Mouse (Mus musculus): ENCODE measurements around the gene Olfr20. TPM values are rescaled to one million over a fixed set of nuclear protein-coding genes. Genes with fewer than 3 reads are reported as not detected.

The Olfr20 gene
- polyA plus RNA-seq, 1 experiment from 2014 or later: not detected

DNA sequence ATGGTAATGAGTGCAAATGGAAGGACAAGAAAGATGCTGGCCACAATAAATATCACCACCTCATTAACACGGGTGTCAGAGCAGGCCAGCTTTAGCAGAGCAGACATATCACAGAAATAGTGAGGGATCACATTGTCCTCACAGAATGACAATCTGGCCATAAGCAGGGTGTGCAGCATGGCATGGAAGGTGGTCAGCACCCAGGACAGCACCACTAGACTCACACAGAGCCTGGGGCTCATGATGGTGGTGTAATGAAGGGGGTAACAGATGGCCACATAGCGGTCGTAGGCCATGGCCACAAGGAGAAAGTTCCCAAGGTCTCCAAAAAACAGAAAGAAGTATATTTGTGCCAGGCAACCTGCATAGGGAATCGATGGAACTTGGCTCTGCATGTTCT is 44.8 kb downstream of the Olfr20 start:
- Histone ChIP-seq H3K36me3 (no peaks in the 10 kb centered on the region), H3K9me3 (no peaks in the 10 kb centered on the region), H3K4me3 (no peak overlapping the region), H3K4me1 (no peaks in the 10 kb centered on the region), H3K27ac (no peak overlapping the region), H3K27me3 (no peaks in the 10 kb centered on the region), H3K9ac (no peak overlapping the region), H3K4me2 (no peak overlapping the region)
- ATAC-seq (ENCODE audit: insufficient number of reproducible peaks, insufficient read depth, low FRiP score, low TSS enrichment, low read depth): no peak
- 68% methylated on average over 4 of the region's 4 CpGs for WGBS

DNA sequence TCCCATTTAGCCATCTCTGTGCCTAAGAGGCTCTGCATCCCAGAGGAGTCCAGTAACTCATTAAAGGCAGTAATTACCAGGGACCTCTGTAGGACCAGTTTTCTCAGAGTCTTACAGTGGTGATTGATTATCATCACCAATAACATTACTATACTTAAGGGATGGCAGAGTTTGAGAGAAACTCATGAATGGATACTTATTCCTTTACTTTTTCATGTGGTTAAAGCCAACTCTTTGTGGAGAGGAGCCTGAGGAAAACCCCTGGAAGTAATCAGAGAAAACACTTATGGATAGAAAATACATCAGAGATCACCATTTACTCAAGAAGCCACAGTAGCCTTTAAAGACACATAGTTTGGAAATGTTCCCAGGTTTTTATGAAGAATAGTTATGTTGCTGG is 48.9 kb downstream of the Olfr20 start, which contains the start of gene Olfr1:
Olfr1 (minus strand) TSS at position 101 of the 400 bp plus-strand sequence.
- Histone ChIP-seq H3K4me1 (no peaks in the 10 kb centered on the region), H3K27ac (no peak within 1 kb of the TSS), H3K9me3 (no peaks in the 10 kb centered on the region), H3K27me3 (no peaks in the 10 kb centered on the region), H3K4me2 (no peak within 1 kb of the TSS), H3K36me3 (no peaks in the 10 kb centered on the region), H3K4me3 (no peak within 1 kb of the TSS), H3K9ac (no peak within 1 kb of the TSS)
- ATAC-seq (ENCODE audit: insufficient number of reproducible peaks, insufficient read depth, low FRiP score, low TSS enrichment, low read depth): no peak

Other genes starting within 250 kb of the Olfr20 start
- 14.6 and 16.2 TPM in 2 replicates for gene Haspin, start 212.5 kb upstream of the Olfr20 start, polyA plus RNA-seq (2015; fragmentation: Nextera tagmentation; extraction: Ambion mirVana)
- 0.25 TPM in 1 of 2 replicates, not detected in the other for gene P2rx5, start 190.4 kb upstream of the Olfr20 start, polyA plus RNA-seq (2015; fragmentation: Nextera tagmentation; extraction: Ambion mirVana)
- 94.3 and 102 TPM in 2 replicates for gene Emc6, start 173.7 kb upstream of the Olfr20 start, polyA plus RNA-seq (2015; fragmentation: Nextera tagmentation; extraction: Ambion mirVana)
- gene Tax1bp3, start 173.7 kb upstream of the Olfr20 start, polyA plus RNA-seq (2015; fragmentation: Nextera tagmentation; extraction: Ambion mirVana): 199 and 208 TPM in 2 replicates
- gene Ctns, start 151.7 kb upstream of the Olfr20 start, polyA plus RNA-seq (2015; fragmentation: Nextera tagmentation; extraction: Ambion mirVana): 23.5 and 23.6 TPM in 2 replicates
- 1.6 and 1.9 TPM in 2 replicates for gene Shpk, start 151.3 kb upstream of the Olfr20 start, polyA plus RNA-seq (2015; fragmentation: Nextera tagmentation; extraction: Ambion mirVana)
- gene Trpv1, start 116.5 kb upstream of the Olfr20 start, polyA plus RNA-seq (2015; fragmentation: Nextera tagmentation; extraction: Ambion mirVana): 0.11 TPM in 1 of 2 replicates, not detected in the other
- 0.12 and 0.15 TPM in 2 replicates for gene Trpv3, start 83.4 kb upstream of the Olfr20 start, polyA plus RNA-seq (2015; fragmentation: Nextera tagmentation; extraction: Ambion mirVana)
- 0.42 and 1.7 TPM in 2 replicates for gene Aspa, start 21.2 kb upstream of the Olfr20 start, polyA plus RNA-seq (2015; fragmentation: Nextera tagmentation; extraction: Ambion mirVana)
- not detected in 2 replicates for gene Gm49340, start 21.0 kb upstream of the Olfr20 start, polyA plus RNA-seq (2015; fragmentation: Nextera tagmentation; extraction: Ambion mirVana)
- not detected in 2 replicates for gene Spata22, start 21.0 kb upstream of the Olfr20 start, polyA plus RNA-seq (2015; fragmentation: Nextera tagmentation; extraction: Ambion mirVana)
- gene Olfr376, start 20.5 kb downstream of the Olfr20 start, polyA plus RNA-seq (2015; fragmentation: Nextera tagmentation; extraction: Ambion mirVana): not detected in 2 replicates
- not detected in 2 replicates for gene Olfr1, start 48.8 kb downstream of the Olfr20 start, polyA plus RNA-seq (2015; fragmentation: Nextera tagmentation; extraction: Ambion mirVana)
- gene Olfr378, start 77.7 kb downstream of the Olfr20 start, polyA plus RNA-seq (2015; fragmentation: Nextera tagmentation; extraction: Ambion mirVana): not detected in 2 replicates
- not detected in 2 replicates for gene Olfr380, start 106.7 kb downstream of the Olfr20 start, polyA plus RNA-seq (2015; fragmentation: Nextera tagmentation; extraction: Ambion mirVana)
- not detected in 2 replicates for gene Olfr381, start 140.8 kb downstream of the Olfr20 start, polyA plus RNA-seq (2015; fragmentation: Nextera tagmentation; extraction: Ambion mirVana)
- gene Olfr382, start 166.4 kb downstream of the Olfr20 start, polyA plus RNA-seq (2015; fragmentation: Nextera tagmentation; extraction: Ambion mirVana): not detected in 2 replicates
- not detected in 2 replicates for gene Olfr385, start 242.2 kb downstream of the Olfr20 start, polyA plus RNA-seq (2015; fragmentation: Nextera tagmentation; extraction: Ambion mirVana)
- gene Olfr384, start 247.8 kb downstream of the Olfr20 start, polyA plus RNA-seq (2015; fragmentation: Nextera tagmentation; extraction: Ambion mirVana): not detected in 2 replicates

Measured in embryonic facial prominence, embryonic 13.5 days (tissue).